Mouse (Mus musculus): Measurements from ENCODE around the gene Zfp804a. TPM values are rescaled to one million over a fixed set of nuclear protein-coding genes. Genes with fewer than 3 reads are reported as not detected.

The Zfp804a gene
- not detected for total RNA-seq (2023)

DNA sequence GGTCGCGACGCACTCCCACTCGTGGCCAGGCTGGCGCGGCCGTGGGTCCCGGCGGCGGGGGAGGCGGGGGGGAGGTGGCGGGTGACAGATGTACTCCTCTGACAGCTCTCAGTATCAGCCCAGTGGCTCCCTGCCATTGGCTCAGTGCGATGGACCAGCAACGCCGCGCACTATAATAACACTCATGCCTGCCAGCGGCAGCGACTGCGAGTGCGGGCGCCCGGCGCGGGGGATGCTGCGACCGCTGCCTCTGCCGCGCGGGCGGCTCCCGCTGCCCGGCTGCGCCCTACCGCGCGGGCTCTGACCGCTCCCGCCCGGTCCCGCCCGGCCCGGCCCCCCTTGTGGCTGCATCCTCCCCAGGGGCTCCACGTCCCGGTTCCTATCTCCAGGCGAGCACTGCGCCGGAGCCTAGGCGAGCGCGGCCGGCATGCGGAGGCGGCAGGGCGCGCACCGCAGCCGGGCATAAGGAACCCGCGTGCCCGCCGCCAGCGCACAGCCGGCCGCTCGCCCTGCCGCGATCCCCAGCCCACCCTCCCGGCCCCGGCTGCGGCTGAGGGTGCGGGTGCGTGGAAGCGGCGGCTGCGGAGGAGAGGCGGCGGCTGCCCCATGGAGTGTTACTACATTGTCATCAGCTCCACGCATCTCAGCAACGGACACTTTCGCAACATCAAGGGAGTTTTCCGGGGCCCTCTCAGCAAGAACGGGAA, at the start of gene Zfp804a:
Zfp804a (plus strand) TSS at position 38 of the 707 bp plus-strand sequence.

Data from neutrophil, adult 59 days (primary cell).